In genomic region chr17:64765286-64765685, GRCm38 (mm10) we compare ENCODE assay signal across 12 mouse cellular contexts.
DNase-seq lines count a peak whose midpoint lies in the region; ATAC-seq and TF ChIP-seq lines count a peak whose summit lies in the region.
"Had no signal": no experiment of that assay in that cellular context is flagged by ENCODE, and none has a peak within 500 bp of the region (broad histone marks: within the 10 kb centered on the region; RNA-seq: fewer than 3 reads in every experiment).

No protein-coding gene starts in this region.

- no peak for TF ChIP-seq EP300 in lung, postnatal 0 days (IDR thresholded peaks at IDR 0.05)

- TF ChIP-seq POLR2A in cerebellum, adult 2 months (IDR thresholded peaks at IDR 0.05; ENCODE audit: borderline replicate concordance, insufficient read depth, low read length), result no peak
- TF ChIP-seq POLR2A in myocyte (IDR thresholded peaks at IDR 0.05; ENCODE audit: insufficient read length, low read depth), result no peak

- no peak overlapping the region for H3K27ac ChIP-seq in hindbrain, embryonic 16.5 days (ENCODE audit: low read depth, low read length)
- no peak overlapping the region for H3K27ac ChIP-seq in hindbrain, embryonic 12.5 days
- H3K27ac ChIP-seq in lung, postnatal 0 days (ENCODE audit: low read length), result no peak overlapping the region
- H3K27ac ChIP-seq in cerebellum, adult 2 months (ENCODE audit: insufficient read depth, low read length), result no peak overlapping the region
- no peak overlapping the region for H3K27ac ChIP-seq in midbrain, embryonic 16.5 days (ENCODE audit: low read length)
- H3K27ac ChIP-seq: forebrain, embryonic 15.5 days; liver, embryonic 15.5 days; neural tube, embryonic 12.5 days had no signal

- WGBS in hindbrain, embryonic 16.5 days, result 50% methylated on average over 9 of the region's 9 CpGs
- 62% methylated on average over 9 of the region's 9 CpGs for WGBS in hindbrain, embryonic 12.5 days
- 45% methylated on average over 9 of the region's 9 CpGs for WGBS in lung, postnatal 0 days
- WGBS in cerebellum, adult 2 months, result 6% methylated on average over 9 of the region's 9 CpGs
- 61% methylated on average over 9 of the region's 9 CpGs for WGBS in midbrain, embryonic 16.5 days

- H3K36me3 ChIP-seq in hindbrain, embryonic 16.5 days (ENCODE audit: control insufficient read depth, insufficient read depth, low read length), result no peaks in the 10 kb centered on the region
- H3K36me3 ChIP-seq in hindbrain, embryonic 12.5 days, result no peaks in the 10 kb centered on the region
- no peaks in the 10 kb centered on the region for H3K36me3 ChIP-seq in lung, postnatal 0 days (ENCODE audit: insufficient read depth, low read length)
- H3K36me3 ChIP-seq in myocyte (ENCODE audit: control insufficient read depth, insufficient read depth), result no peaks in the 10 kb centered on the region
- no peaks in the 10 kb centered on the region for H3K36me3 ChIP-seq in midbrain, embryonic 16.5 days (ENCODE audit: control insufficient read depth, insufficient read depth, low read length)
- H3K36me3 ChIP-seq: forebrain, embryonic 15.5 days; liver, embryonic 15.5 days; neural tube, embryonic 12.5 days had no signal

- H3K4me2 ChIP-seq in hindbrain, embryonic 16.5 days (ENCODE audit: low read length), result no peak overlapping the region
- H3K4me2 ChIP-seq in hindbrain, embryonic 12.5 days (replicated peaks), result no peak overlapping the region
- H3K4me2 ChIP-seq in lung, postnatal 0 days (replicated peaks; ENCODE audit: low read depth, low read length), result no peak overlapping the region
- peak overlapping the region; percentile 81 for H3K4me2 ChIP-seq in myocyte (ENCODE audit: low read depth)
- H3K4me2 ChIP-seq in midbrain, embryonic 16.5 days (ENCODE audit: low read length), result no peak overlapping the region
- H3K4me2 ChIP-seq: forebrain, embryonic 15.5 days; liver, embryonic 15.5 days; neural tube, embryonic 12.5 days had no signal

- no peaks in the 10 kb centered on the region for H3K79me2 ChIP-seq in myocyte (ENCODE audit: control insufficient read depth, insufficient read depth)

- peak; percentile 34 for DNase-seq in lung, postnatal 0 days (ENCODE audit: low spot score)
- DNase-seq in lung, postnatal 14 days, result no peak
- DNase-seq in cerebellum, adult 2 months, result peak; percentile 30 to 50
- DNase-seq in spleen, postnatal 36 days (ENCODE audit: low spot score in 2 of 2), result no peak
- DNase-seq: kidney, postnatal 25 days had no signal

- H3K9ac ChIP-seq in hindbrain, embryonic 16.5 days (ENCODE audit: low read depth, low read length), result no peak overlapping the region
- H3K9ac ChIP-seq in hindbrain, embryonic 12.5 days, result no peak overlapping the region
- H3K9ac ChIP-seq in lung, postnatal 0 days (replicated peaks; ENCODE audit: low read depth), result no peak overlapping the region
- H3K9ac ChIP-seq in midbrain, embryonic 16.5 days (ENCODE audit: low read depth, low read length), result no peak overlapping the region
- H3K9ac ChIP-seq: forebrain, embryonic 15.5 days; liver, embryonic 15.5 days; neural tube, embryonic 12.5 days had no signal

- 0 out of 2 replicates have a peak, but pooled peaks cover 2% of the 10 kb centered on the region for H3K4me1 ChIP-seq in hindbrain, embryonic 16.5 days (ENCODE audit: control insufficient read depth, insufficient read depth, low read depth, low read length)
- H3K4me1 ChIP-seq in hindbrain, embryonic 12.5 days, result 0 out of 2 replicates have a peak, but pooled peaks cover 1% of the 10 kb centered on the region
- no peaks in the 10 kb centered on the region for H3K4me1 ChIP-seq in lung, postnatal 0 days (ENCODE audit: insufficient read depth, low read depth, low read length)
- peaks cover 4% of the 10 kb centered on the region for H3K4me1 ChIP-seq in cerebellum, adult 2 months (ENCODE audit: control insufficient read depth, insufficient read depth, low read length)
- no peaks in the 10 kb centered on the region for H3K4me1 ChIP-seq in midbrain, embryonic 16.5 days (ENCODE audit: control insufficient read depth, insufficient read depth, low read length)
- H3K4me1 ChIP-seq: forebrain, embryonic 15.5 days; liver, embryonic 15.5 days; neural tube, embryonic 12.5 days had no signal

- H3K4me3 ChIP-seq in hindbrain, embryonic 16.5 days (ENCODE audit: low read length), result no peak overlapping the region
- H3K4me3 ChIP-seq in hindbrain, embryonic 12.5 days, result no peak overlapping the region
- H3K4me3 ChIP-seq in lung, postnatal 0 days (ENCODE audit: low read depth, low read length), result no peak overlapping the region
- no peak overlapping the region for H3K4me3 ChIP-seq in cerebellum, adult 2 months (replicated peaks; ENCODE audit: insufficient read depth, low read depth, low read length)
- no peak overlapping the region for H3K4me3 ChIP-seq in myocyte
- no peak overlapping the region for H3K4me3 ChIP-seq in midbrain, embryonic 16.5 days (ENCODE audit: low read depth, low read length)
- H3K4me3 ChIP-seq: forebrain, embryonic 15.5 days; liver, embryonic 15.5 days; neural tube, embryonic 12.5 days had no signal

- no peaks in the 10 kb centered on the region for H3K27me3 ChIP-seq in hindbrain, embryonic 16.5 days (replicated peaks; ENCODE audit: control insufficient read depth, insufficient read depth, low read length)
- no peaks in the 10 kb centered on the region for H3K27me3 ChIP-seq in hindbrain, embryonic 12.5 days
- H3K27me3 ChIP-seq in lung, postnatal 0 days (replicated peaks; ENCODE audit: insufficient read depth, low read length), result no peaks in the 10 kb centered on the region
- no peaks in the 10 kb centered on the region for H3K27me3 ChIP-seq in cerebellum, adult 2 months (ENCODE audit: control insufficient read depth, insufficient read depth, low read length)
- no peaks in the 10 kb centered on the region for H3K27me3 ChIP-seq in myocyte (ENCODE audit: control insufficient read depth, insufficient read depth, insufficient read length)
- no peaks in the 10 kb centered on the region for H3K27me3 ChIP-seq in midbrain, embryonic 16.5 days (ENCODE audit: control insufficient read depth, insufficient read depth, low read depth, low read length)
- H3K27me3 ChIP-seq: forebrain, embryonic 15.5 days; liver, embryonic 15.5 days; neural tube, embryonic 12.5 days had no signal

- TF ChIP-seq CTCF in lung, postnatal 0 days (IDR thresholded peaks at IDR 0.05), result no peak
- no peak for TF ChIP-seq CTCF in cerebellum, adult 2 months (IDR thresholded peaks at IDR 0.05; ENCODE audit: borderline replicate concordance, insufficient read depth, low read depth, low read length)

- H3K9me3 ChIP-seq in hindbrain, embryonic 16.5 days (ENCODE audit: control insufficient read depth, low read length), result no peaks in the 10 kb centered on the region
- H3K9me3 ChIP-seq in hindbrain, embryonic 12.5 days (replicated peaks), result no peaks in the 10 kb centered on the region
- H3K9me3 ChIP-seq in lung, postnatal 0 days (ENCODE audit: low read length), result no peaks in the 10 kb centered on the region
- no peaks in the 10 kb centered on the region for H3K9me3 ChIP-seq in midbrain, embryonic 16.5 days (replicated peaks; ENCODE audit: control insufficient read depth, low read length, poor library complexity, severe bottlenecking)
- H3K9me3 ChIP-seq: forebrain, embryonic 15.5 days; liver, embryonic 15.5 days; neural tube, embryonic 12.5 days had no signal

- peak; percentile 67 for ATAC-seq in hindbrain, embryonic 16.5 days
- ATAC-seq in hindbrain, embryonic 12.5 days (ENCODE audit: low FRiP score), result no peak
- ATAC-seq in lung, postnatal 0 days, result peak; percentile 38; the same call in 1 of the 2 replicates
- no peak for ATAC-seq in midbrain, embryonic 16.5 days
- ATAC-seq: forebrain, embryonic 15.5 days had no signal

- H3ac ChIP-seq in myocyte (ENCODE audit: control insufficient read depth, insufficient read length), result no peak overlapping the region

TF ChIP-seq in myocyte, 11 proteins besides CTCF, POLR2A, EP300 and RAD21:
- TF ChIP-seq MAX (IDR thresholded peaks at IDR 0.05; ENCODE audit: low read depth), result no peak
- no peak for TF ChIP-seq MYOG (IDR thresholded peaks at IDR 0.05; ENCODE audit: control insufficient read depth in 1 of 3, insufficient read depth in 1 of 3, insufficient read length in 2 of 3, low read depth in 2 of 3)
- TF ChIP-seq SRF (IDR thresholded peaks at IDR 0.05; ENCODE audit: control insufficient read depth, insufficient read length, low read depth), result no peak
- no peak for TF ChIP-seq POLR2AphosphoS2 (IDR thresholded peaks at IDR 0.05; ENCODE audit: insufficient read length, low read depth)
- TF ChIP-seq USF1 (IDR thresholded peaks at IDR 0.05; ENCODE audit: low read depth), result no peak
- TF ChIP-seq TCF12 (IDR thresholded peaks at IDR 0.05; ENCODE audit: insufficient read depth, poor library complexity, severe bottlenecking), result no peak
- no peak for TF ChIP-seq E2F4 (IDR thresholded peaks at IDR 0.05; ENCODE audit: insufficient read depth)
- TF ChIP-seq MYOD1 (IDR thresholded peaks at IDR 0.05; ENCODE audit: control insufficient read depth in 1 of 3, insufficient read length in 2 of 3, low read depth in 2 of 3), result no peak
- TF ChIP-seq REST (IDR thresholded peaks at IDR 0.05; ENCODE audit: insufficient read depth, insufficient read length), result no peak
- TF ChIP-seq TCF3 (IDR thresholded peaks at IDR 0.05; ENCODE audit: insufficient read length, low read depth), result no peak
- no peak for TF ChIP-seq CEBPB (IDR thresholded peaks at IDR 0.05; ENCODE audit: insufficient read depth, poor library complexity, severe bottlenecking)

Comparison
In these comparisons a context has a peak if more than half of its experiments do, and no peak if none do; other contexts are left out.
1. ATAC-seq: peak in hindbrain, embryonic 16.5 days (single experiment) and lung, postnatal 0 days (single experiment); none in hindbrain, embryonic 12.5 days (single experiment) and midbrain, embryonic 16.5 days (single experiment).
2. DNase-seq: peak in lung, postnatal 0 days (single experiment) and cerebellum, adult 2 months (2 of 2); none in lung, postnatal 14 days (single experiment) and spleen, postnatal 36 days (0 of 2).